Mouse (Mus musculus) neutrophil, adult 59 days (primary cell): ENCODE measurements around the gene Zg16. TPM values are rescaled to one million over a fixed set of nuclear protein-coding genes. Genes with fewer than 3 reads are reported as not detected.

Experiments used
- total RNA-seq, 2 experiments: library from RNA; stranded (reverse); gene quantifications; 1 replicate in 1 of 2; 2 replicates in 1 of 2; pipeline ENCODE4 v1.2.4; 2023

Gene Zg16
- 1 to 10 TPM in 1 of 2 experiments, under 1 TPM in 1; 0.60 to 1.6 TPM for total RNA-seq

DNA sequence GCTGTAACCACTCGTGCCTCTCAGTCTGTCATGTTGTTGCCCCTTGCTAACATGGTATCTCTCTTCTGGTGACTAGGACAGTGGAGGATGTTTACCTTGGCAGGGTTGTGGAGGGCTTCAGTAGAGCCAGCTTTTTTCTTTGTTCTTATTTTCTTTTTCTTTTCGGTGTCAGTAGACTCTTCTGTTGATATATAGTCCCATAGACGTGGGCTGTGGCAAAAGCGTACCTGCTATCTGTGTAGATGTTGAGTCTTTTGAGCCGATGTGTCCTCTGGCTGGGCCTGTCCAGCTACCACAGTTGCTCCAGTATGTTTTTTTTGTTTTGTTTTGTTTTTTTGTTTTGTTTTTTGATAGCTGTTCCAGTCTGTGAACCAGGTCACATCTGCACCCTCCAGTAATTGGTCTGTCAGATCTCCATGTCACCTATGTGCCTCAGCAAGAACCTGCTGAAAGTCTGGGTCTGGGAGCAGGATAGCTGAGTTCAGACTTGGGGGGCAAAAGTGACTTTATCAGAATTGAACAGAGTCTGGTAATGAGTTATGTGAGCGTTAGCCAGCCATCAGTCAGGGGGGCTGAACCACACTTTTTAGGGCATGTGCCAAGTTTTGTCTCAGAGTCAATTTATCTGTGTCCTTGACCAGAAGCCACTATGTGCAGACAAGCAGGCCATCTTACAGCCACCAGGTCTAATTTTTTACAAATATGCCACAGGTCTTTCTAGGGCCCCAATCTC lies at the start of gene Zg16:
Gene Zg16 (minus strand): TSS at position 51 of the 733 bp plus-strand sequence.

DNA sequence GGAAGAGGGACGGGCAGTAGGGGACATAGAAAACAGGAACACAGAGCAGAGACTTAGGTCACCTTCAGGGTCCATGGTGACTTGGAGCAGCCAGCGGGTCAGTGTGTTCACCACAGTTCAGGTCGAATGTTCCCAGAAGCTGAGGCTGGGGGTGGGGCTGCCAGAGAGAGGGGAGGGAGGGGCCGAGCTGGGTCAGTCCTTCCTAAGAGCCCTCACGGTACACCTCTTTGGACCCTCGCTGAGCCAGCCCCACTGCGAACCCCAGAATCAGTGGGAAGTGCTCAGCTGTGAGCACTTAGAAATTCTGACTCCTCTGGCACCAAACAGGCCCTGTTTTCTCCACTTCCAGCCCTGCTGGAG lies 34.8 kb upstream of the Zg16 start, which contains the start of gene Qprt:
Gene Qprt (minus strand): TSS at position 316 of the 360 bp plus-strand sequence.

DNA sequence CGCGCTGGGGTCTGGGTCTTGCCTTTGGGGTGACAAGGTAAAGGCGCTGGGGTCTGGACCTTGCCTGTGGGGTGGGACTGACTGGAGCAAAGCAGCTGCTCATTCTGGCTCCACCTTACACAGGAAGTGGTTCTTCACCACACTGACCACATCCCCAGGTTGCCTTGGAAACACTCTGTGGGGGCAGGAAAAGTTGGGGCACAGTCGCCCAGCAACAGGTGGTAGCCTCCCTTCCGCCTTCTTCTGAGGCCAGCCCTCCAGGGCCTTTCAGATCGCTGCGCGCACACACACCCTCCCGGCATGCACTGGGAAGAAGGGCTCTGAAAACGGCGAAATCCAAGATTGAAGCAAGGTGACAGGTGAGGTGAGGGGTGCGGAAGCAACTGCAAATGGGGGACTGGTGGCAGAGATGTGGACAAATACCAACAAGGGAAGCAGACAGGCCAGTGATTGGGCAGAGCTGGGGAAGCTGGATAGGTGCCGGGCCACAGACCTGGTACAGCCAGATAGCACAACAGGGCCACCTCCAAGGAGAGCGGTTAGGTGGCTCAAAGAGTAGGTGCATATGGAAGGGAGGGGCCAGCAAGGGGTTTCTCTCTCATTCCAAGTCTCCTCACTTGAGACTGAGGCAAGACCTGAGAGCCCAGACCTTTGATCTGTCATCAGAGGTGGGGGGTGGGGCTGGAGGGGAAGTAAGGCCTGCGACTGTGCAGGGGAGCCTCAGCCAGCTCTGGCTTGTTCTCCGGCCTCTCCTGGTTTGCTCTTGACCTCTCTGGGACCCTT lies 4.2 kb upstream of the Zg16 start, which contains the start of gene AI467606:
Gene AI467606 (plus strand): TSS at position 246 of the 783 bp plus-strand sequence.

DNA sequence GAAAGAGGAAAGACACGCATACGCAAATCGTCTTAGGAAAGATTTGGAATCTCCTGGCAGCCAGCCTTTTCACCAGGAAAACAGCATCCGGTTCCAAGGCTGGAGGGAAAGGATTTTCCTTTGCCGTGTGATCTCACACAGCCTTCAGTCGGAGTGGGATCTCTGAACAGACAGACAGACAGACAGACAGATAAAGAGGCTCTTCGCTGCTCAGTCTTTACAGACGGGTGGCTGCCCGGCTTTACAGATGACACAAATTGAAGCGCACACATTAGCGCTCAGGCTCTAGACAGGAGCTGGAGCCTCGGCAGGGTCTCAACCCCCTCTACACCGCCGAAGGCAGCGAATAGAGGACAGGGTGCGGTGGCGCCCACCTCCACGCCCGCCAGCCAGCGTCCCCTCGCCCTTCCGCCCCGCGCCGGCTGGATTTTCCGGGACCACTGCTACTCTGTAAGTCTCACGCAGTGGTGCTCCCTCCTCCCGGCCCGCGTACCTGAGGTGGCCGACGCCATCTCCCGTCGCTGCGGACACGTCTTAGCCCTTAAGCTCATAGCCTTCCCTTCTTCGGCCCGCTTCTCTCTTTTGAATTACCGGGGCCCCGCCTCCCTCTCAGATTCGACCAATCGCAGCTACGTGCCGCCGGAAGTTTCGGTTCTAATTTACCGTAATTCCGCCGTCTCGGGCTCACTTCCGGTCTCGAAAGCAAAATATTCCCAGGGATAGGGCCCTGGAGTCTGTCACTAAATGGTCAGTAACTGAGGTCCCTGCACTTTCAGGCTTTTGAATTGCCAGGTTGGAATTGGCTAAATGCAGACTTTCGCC lies 45.1 kb downstream of the Zg16 start, which contains the start of gene Kif22:
Gene Kif22 (minus strand): TSS at position 621 of the 822 bp plus-strand sequence.

DNA sequence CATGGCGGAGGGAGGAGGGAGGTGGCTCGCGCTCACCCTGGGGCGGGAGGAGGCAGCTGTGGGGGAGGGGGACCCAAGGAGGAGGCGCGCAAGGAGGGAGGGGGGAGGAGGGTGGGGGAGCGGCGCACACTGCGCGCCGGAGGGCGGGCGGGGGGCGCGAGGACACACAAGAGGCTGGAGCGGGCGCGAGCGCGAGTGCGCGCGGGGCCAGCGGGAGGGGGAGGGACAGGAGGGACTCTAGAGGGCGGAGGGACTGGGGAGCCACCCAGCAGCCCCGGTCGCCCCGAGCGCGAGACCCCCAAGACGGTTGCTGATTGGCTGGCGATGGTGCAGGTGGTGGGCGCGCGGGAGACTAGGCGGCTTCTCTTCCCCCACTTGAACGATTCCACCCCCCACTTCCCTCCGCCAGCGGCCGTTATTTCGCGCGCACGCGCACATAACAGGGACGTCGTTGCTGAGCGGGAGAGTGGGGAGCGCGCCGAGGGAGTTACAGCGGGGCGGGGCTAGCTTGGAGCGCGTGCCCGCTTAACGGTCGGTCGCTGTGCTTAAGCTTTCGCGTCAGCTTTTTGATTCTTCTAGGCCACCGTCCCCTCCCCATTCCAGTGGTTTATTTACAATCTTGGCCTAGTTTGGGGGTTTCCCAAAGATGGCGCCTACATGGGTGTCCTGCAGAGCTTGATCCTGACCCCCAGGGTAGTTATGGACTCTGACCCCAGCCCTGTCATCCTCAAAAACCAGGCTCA lies 60.0 kb downstream of the Zg16 start, which contains the start of gene Maz:
Gene Maz (minus strand): TSS at position 54 of the 743 bp plus-strand sequence.

DNA sequence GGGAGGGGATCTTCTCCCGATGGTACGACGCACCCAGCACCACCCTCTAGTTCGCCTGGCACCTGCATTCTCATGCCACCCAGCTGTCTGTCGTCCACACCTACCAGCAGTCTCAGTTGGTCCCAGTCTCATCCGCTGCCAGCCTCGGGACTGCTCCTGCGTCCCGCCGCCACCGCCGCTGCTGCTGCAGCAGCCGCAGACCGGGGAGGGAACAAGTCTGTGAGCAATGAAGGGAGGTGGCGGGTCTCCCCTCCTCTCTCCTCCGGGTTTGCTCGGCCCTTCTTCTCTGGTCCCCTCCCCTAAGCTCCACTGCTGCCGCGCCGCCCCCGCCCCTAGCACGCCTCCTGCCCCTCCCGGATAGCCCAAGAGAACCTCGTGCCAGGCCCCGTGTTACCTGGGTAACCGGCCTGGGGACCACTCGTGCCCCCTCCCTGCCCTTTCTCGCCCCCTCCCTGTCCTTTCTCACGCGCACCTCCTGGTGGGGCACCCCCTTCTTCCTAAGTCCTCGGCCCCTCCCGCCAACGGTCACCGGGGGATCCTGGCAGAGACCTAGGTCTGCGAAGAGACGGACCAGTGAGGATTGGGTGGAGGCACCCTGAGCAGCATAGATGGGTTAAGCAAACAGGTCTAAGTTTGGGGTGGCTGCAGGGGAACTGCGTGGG lies 66.1 kb downstream of the Zg16 start, which contains the start of the genes Gm42742 and Prrt2:
Gene Gm42742 (minus strand): TSS at position 197 of the 662 bp plus-strand sequence.
Gene Prrt2 (minus strand): TSS at position 311 of the 662 bp plus-strand sequence.

DNA sequence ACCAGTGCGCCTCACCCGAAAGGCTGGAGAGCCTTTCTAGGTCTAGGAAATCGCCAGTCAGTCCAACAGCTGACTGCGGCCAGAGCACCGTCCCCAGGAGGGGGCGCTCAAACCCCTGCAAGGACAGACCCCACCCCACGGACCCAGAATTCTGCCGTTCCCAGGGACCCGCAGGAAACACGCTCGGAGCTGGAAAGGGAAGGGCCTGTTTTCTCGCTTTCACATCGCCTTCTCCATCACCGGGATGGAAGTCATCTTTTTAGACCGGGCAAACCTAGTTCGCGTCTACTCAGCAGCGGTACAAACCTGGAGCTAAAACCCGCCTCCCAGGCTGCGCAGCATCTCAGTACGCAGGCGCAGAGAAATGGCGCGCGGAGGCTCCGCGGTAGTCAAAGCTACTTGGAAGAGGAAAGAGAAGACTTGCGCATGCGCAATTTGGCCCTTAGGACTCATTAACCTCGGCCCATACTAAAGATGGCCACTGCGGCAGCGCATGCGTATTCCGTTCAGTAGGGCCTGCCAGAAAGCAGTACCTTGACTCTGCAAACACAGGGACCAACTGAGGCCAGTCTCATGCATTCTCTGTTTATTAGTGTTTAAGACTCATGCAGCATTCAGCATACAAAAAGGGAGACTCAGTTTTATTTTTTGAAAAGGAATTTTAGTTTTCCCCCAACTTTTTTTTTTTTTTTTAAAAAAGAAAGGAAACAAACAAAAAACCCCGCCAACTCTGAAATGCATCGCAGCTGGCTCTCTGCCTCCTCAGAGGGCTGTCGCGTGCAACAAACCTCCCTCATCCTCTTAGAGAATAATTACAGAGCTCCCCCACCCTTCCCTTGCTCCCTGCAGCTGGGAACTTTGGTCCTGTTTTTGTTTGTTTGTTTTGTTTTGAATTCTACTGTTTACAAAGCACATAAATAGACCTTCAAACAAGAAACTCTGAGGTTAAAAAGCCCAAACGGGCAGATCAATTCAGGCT lies 69.9 kb downstream of the Zg16 start, which contains the start of gene Pagr1a:
Gene Pagr1a (minus strand): TSS at position 382 of the 979 bp plus-strand sequence.

DNA sequence TGATC lies 70.8 kb downstream of the Zg16 start, which contains the start of gene Pagr1b:
Gene Pagr1b (minus strand): TSS at position 4 of the 5 bp plus-strand sequence.

DNA sequence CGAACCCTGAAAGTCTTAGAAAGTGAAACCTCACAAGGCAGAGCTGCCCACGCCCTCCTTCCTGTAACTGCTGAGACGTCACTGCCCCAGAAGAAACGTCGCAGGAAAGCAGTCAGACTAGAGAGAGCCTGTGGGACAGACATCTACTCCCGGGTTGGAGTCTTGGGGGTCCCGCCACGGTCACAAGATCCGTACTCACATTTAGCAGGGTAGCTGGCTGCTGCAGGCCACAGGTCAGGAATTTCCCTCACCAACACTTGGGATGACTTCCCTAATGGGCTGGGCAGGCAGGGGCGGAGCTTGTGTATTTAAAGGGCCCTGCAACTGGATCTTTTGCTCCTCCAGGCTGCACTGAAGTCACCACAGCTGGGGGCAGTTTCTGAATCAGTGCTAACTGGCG lies 72.8 kb downstream of the Zg16 start, which contains the start of gene Mvp:
Gene Mvp (minus strand): TSS at position 302 of the 400 bp plus-strand sequence.

Other genes starting within 250 kb of the Zg16 start
- not detected for gene Doc2a, start 239.9 kb downstream of the Zg16 start, total RNA-seq
- gene Hirip3, start 225.4 kb downstream of the Zg16 start, total RNA-seq, result 10 to 100 TPM; 35.2 to 41.1 TPM
- 10 to 100 TPM; 47.1 to 51.6 TPM for gene Ino80e, start 225.0 kb downstream of the Zg16 start, total RNA-seq
- 10 to 100 TPM; 60.5 to 65.1 TPM for gene Taok2, start 202.6 kb downstream of the Zg16 start, total RNA-seq
- gene Tmem219, start 164.4 kb downstream of the Zg16 start, total RNA-seq, result 10 to 100 TPM; 43.6 to 45.3 TPM
- gene Kctd13, start 158.4 kb downstream of the Zg16 start, total RNA-seq, result 10 to 100 TPM; 19.0 to 20.9 TPM
- gene Asphd1, start 137.7 kb downstream of the Zg16 start, total RNA-seq, result not detected
- 1 to 10 TPM; 1.7 to 1.9 TPM for gene Sez6l2, start 136.8 kb downstream of the Zg16 start, total RNA-seq
- gene Cdipt, start 111.4 kb downstream of the Zg16 start, total RNA-seq, result 10 to 100 TPM; 58.6 to 74.2 TPM
- gene Cdiptos, start 111.2 kb downstream of the Zg16 start, total RNA-seq, result 1 to 10 TPM; 1.5 to 1.7 TPM
- gene Mvp, start 72.7 kb downstream of the Zg16 start, total RNA-seq, result 10 to 100 TPM; 40.7 to 54.2 TPM
- gene Pagr1b, start 70.8 kb downstream of the Zg16 start, total RNA-seq, result 1 to 10 TPM; 2.1 to 7.5 TPM
- gene Pagr1a, start 70.0 kb downstream of the Zg16 start, total RNA-seq, result 10 to 100 TPM in 1 of 2 experiments, 1 to 10 TPM in 1; 8.7 to 32.2 TPM
- 10 to 100 TPM in 1 of 2 experiments, under 1 TPM in 1; 0.20 to 34.3 TPM for gene Gm42742, start 66.2 kb downstream of the Zg16 start, total RNA-seq
- gene Prrt2, start 66.1 kb downstream of the Zg16 start, total RNA-seq, result under 1 TPM in 1 of 2 experiments, not detected in 1; 0.20 TPM
- gene Maz, start 60.3 kb downstream of the Zg16 start, total RNA-seq, result 100 to 1,000 TPM; 181 to 187 TPM
- 10 to 100 TPM; 60.6 to 63.2 TPM for gene Kif22, start 44.9 kb downstream of the Zg16 start, total RNA-seq
- gene AI467606, start 4.0 kb upstream of the Zg16 start, total RNA-seq, result 100 to 1,000 TPM; 131 to 144 TPM
- gene Qprt, start 34.9 kb upstream of the Zg16 start, total RNA-seq, result 1 to 10 TPM; 4.2 to 6.3 TPM
- gene Spn, start 50.5 kb upstream of the Zg16 start, total RNA-seq, result 100 to 1,000 TPM; 126 to 127 TPM
- gene Cd2bp2, start 108.7 kb upstream of the Zg16 start, total RNA-seq, result 10 to 100 TPM; 47.7 to 62.5 TPM
- 100 to 1,000 TPM; 123 to 138 TPM for gene Tbc1d10b, start 121.1 kb upstream of the Zg16 start, total RNA-seq
- gene Mylpf, start 121.6 kb upstream of the Zg16 start, total RNA-seq, result 1 to 10 TPM; 7.7 to 8.4 TPM
- gene Zfp553, start 145.7 kb upstream of the Zg16 start, total RNA-seq, result 1 to 10 TPM; 4.2 to 4.5 TPM
- gene Sept1, start 145.8 kb upstream of the Zg16 start, total RNA-seq, result 100 to 1,000 TPM; 106 to 111 TPM
- gene Zfp771, start 156.9 kb upstream of the Zg16 start, total RNA-seq, result 1 to 10 TPM; 5.1 to 5.8 TPM
- gene Dctpp1, start 173.4 kb upstream of the Zg16 start, total RNA-seq, result 10 to 100 TPM; 28.7 to 31.2 TPM
- 100 to 1,000 TPM; 115 to 120 TPM for gene Sephs2, start 186.7 kb upstream of the Zg16 start, total RNA-seq
- gene Itgal, start 208.9 kb upstream of the Zg16 start, total RNA-seq, result 100 to 1,000 TPM; 224 to 235 TPM